Mouse (Mus musculus) heart, embryonic 13.5 days (tissue): ENCODE data around the gene Tdrd1. TPM values are rescaled to one million over a fixed set of nuclear protein-coding genes. Genes with fewer than 3 reads are reported as not detected.

Experiments used
- ATAC-seq: fragments of 200-750 bp; cut with Nextera tagmentation; 2 replicates; pipeline ENCODE4 v1.8.0; 2017; ENCODE audit warnings: moderate TSS enrichment; ENCODE audit not compliant: insufficient number of reproducible peaks, low FRiP score, low TSS enrichment; ENCODE audit errors: extremely low read depth
- H3K27ac ChIP-seq: fragments of 300-500 bp; sonication (generic); replicated peaks from 2 replicates; pipeline ENCODE4 v1.5.1; 2015; ENCODE audit warnings: moderate library complexity, mild to moderate bottlenecking, inconsistent platforms
- H3K27me3 ChIP-seq: fragments of 300-500 bp; sonication (generic); replicated peaks from 2 replicates; pipeline ENCODE4 v1.6.1; 2015; ENCODE audit warnings: mild to moderate bottlenecking, inconsistent platforms
- H3K36me3 ChIP-seq: fragments of 300-500 bp; sonication (generic); 2 replicates; pipeline ENCODE4 v1.6.1; 2015; ENCODE audit warnings: mild to moderate bottlenecking, inconsistent platforms
- H3K4me1 ChIP-seq: fragments of 300-500 bp; sonication (generic); 2 replicates; pipeline ENCODE4 v1.6.1; 2015; ENCODE audit warnings: inconsistent platforms
- H3K4me2 ChIP-seq: fragments of 300-500 bp; sonication (generic); 2 replicates; pipeline ENCODE4 v1.6.1; 2015; ENCODE audit warnings: inconsistent platforms, mild to moderate bottlenecking, moderate library complexity
- H3K4me3 ChIP-seq: fragments of 300-500 bp; sonication (generic); 2 replicates; pipeline ENCODE4 v1.5.1; 2015; ENCODE audit warnings: moderate library complexity, mild to moderate bottlenecking, inconsistent platforms
- H3K9ac ChIP-seq: fragments of 300-500 bp; sonication (generic); 2 replicates; pipeline ENCODE4 v1.6.1; 2015; ENCODE audit warnings: inconsistent platforms, mild to moderate bottlenecking, moderate library complexity
- H3K9me3 ChIP-seq: fragments of 300-500 bp; sonication (generic); 2 replicates; pipeline ENCODE4 v1.6.1; 2016; ENCODE audit warnings: inconsistent platforms
- WGBS: fragments of 180-500 bp; shearing (Covaris S2); methylation state at CpG from one replicate; pipeline ENCODE4 v1.1.7; 2015; ENCODE audit warnings: mixed read lengths; 5-methylcytosine and 5-hydroxymethylcytosine counted together
- polyA plus RNA-seq: library from polyadenylated mRNA; unstranded; fragments of >200 nt; fragmentation: Nextera tagmentation; extraction: Ambion mirVana; gene quantifications from 2 replicates; pipeline ENCODE4 v1.2.1, GENCODE M21; 2015

Gene Tdrd1
- polyA plus RNA-seq, 1 experiment from 2014 or later, result 0.75 TPM

GRCm38 (mm10) chr19:56888654-56889053 is 62.6 kb downstream of the Tdrd1 start:
- Histone ChIP-seq H3K27ac (no peak overlapping the region), H3K4me3 (no peak overlapping the region), H3K9me3 (no peaks in the 10 kb centered on the region), H3K36me3 (no peaks in the 10 kb centered on the region), H3K9ac (no peak overlapping the region), H3K27me3 (no peaks in the 10 kb centered on the region), H3K4me2 (no peak overlapping the region), H3K4me1 (peaks cover 8% of the 10 kb centered on the region)
- 46% methylated on average over 5 of the region's 5 CpGs for WGBS
- no peak for ATAC-seq

GRCm38 (mm10) chr19:56891438-56891837 is 65.4 kb downstream of the Tdrd1 start:
- Histone ChIP-seq H3K27ac (no peak overlapping the region), H3K9me3 (no peaks in the 10 kb centered on the region), H3K27me3 (no peaks in the 10 kb centered on the region), H3K4me3 (no peak overlapping the region), H3K4me2 (no peak overlapping the region), H3K36me3 (no peaks in the 10 kb centered on the region), H3K4me1 (peaks cover 6% of the 10 kb centered on the region), H3K9ac (no peak overlapping the region)
- WGBS, result 55% methylated on average over 2 of the region's 2 CpGs
- no peak for ATAC-seq

GRCm38 (mm10) chr19:56892586-56892985 is 66.6 kb downstream of the Tdrd1 start:
- no peak for ATAC-seq
- Histone ChIP-seq H3K27ac (no peak overlapping the region), H3K36me3 (no peaks in the 10 kb centered on the region), H3K27me3 (no peaks in the 10 kb centered on the region; the same call in 1 of the 2 replicates), H3K9me3 (no peaks in the 10 kb centered on the region), H3K4me2 (no peak overlapping the region), H3K4me3 (no peak overlapping the region), H3K4me1 (peaks cover 11% of the 10 kb centered on the region), H3K9ac (no peak overlapping the region)
- WGBS, result 82% methylated on average over 5 of the region's 5 CpGs

- H3K9me3 ChIP-seq, result no peaks in the 10 kb centered on the region
- no peak overlapping the region for H3K9ac ChIP-seq
- ATAC-seq, result no peak
- H3K36me3 ChIP-seq, result no peaks in the 10 kb centered on the region
- H3K4me3 ChIP-seq, result no peak overlapping the region
- H3K27ac ChIP-seq, result no peak overlapping the region
- H3K4me2 ChIP-seq, result no peak overlapping the region
- H3K4me1 ChIP-seq, result peaks cover 11% of the 10 kb centered on the region
- 67% methylated on average over 5 of the region's 5 CpGs for WGBS
- H3K27me3 ChIP-seq, result no peaks in the 10 kb centered on the region; the same call in none of the 2 replicates
Measured at GRCm38 (mm10) chr19:56893326-56893725, 67.3 kb downstream of the Tdrd1 start.

- Histone ChIP-seq H3K4me2 (no peak overlapping the region), H3K4me1 (peaks cover 8% of the 10 kb centered on the region), H3K4me3 (no peak overlapping the region), H3K27me3 (no peaks in the 10 kb centered on the region; the same call in none of the 2 replicates), H3K9me3 (no peaks in the 10 kb centered on the region), H3K36me3 (no peaks in the 10 kb centered on the region), H3K9ac (no peak overlapping the region), H3K27ac (no peak overlapping the region)
- WGBS, result 79% methylated on average over 16 of the region's 16 CpGs
- ATAC-seq, result no peak
Measured at GRCm38 (mm10) chr19:56897654-56898053, 71.6 kb downstream of the Tdrd1 start.

GRCm38 (mm10) chr19:56904095-56904494 is 78.1 kb downstream of the Tdrd1 start:
- no peak overlapping the region for H3K4me2 ChIP-seq
- H3K27me3 ChIP-seq, result 0 out of 2 replicates have a peak, but pooled peaks cover 10% of the 10 kb centered on the region
- no peaks in the 10 kb centered on the region for H3K36me3 ChIP-seq
- no peak for ATAC-seq
- whole genome bisulfite sequencing, result 62% methylated on average over 3 of the region's 3 CpGs
- H3K9me3 ChIP-seq, result no peaks in the 10 kb centered on the region
- no peak overlapping the region for H3K27ac ChIP-seq
- H3K4me3 ChIP-seq, result no peak overlapping the region
- no peak overlapping the region for H3K9ac ChIP-seq
- peaks cover 7% of the 10 kb centered on the region for H3K4me1 ChIP-seq

- Histone ChIP-seq H3K27ac (no peak overlapping the region), H3K4me1 (peaks cover 7% of the 10 kb centered on the region), H3K36me3 (no peaks in the 10 kb centered on the region), H3K9ac (no peak overlapping the region), H3K27me3 (0 out of 2 replicates have a peak, but pooled peaks cover 10% of the 10 kb centered on the region), H3K4me3 (no peak overlapping the region), H3K9me3 (no peaks in the 10 kb centered on the region), H3K4me2 (no peak overlapping the region)
- ATAC-seq, result no peak
- WGBS, result 79% methylated on average over 7 of the region's 7 CpGs
Measured at GRCm38 (mm10) chr19:56905395-56905794, 79.4 kb downstream of the Tdrd1 start.

- peaks cover 7% of the 10 kb centered on the region for H3K4me1 ChIP-seq
- no peak overlapping the region for H3K27ac ChIP-seq
- no peaks in the 10 kb centered on the region for H3K9me3 ChIP-seq
- 0 out of 2 replicates have a peak overlapping the region, but pooled peaks have one; percentile 9 for H3K9ac ChIP-seq
- 0 out of 2 replicates have a peak, but pooled peaks cover 12% of the 10 kb centered on the region for H3K27me3 ChIP-seq
- ATAC-seq, result no peak
- no peak overlapping the region for H3K4me2 ChIP-seq
- 46% methylated on average over 3 of the region's 3 CpGs for WGBS
- no peak overlapping the region for H3K4me3 ChIP-seq
- H3K36me3 ChIP-seq, result no peaks in the 10 kb centered on the region
Measured at GRCm38 (mm10) chr19:56907850-56908249, 81.8 kb downstream of the Tdrd1 start.

- Histone ChIP-seq H3K4me1 (peaks cover 7% of the 10 kb centered on the region), H3K36me3 (no peaks in the 10 kb centered on the region), H3K4me3 (no peak overlapping the region), H3K9me3 (no peaks in the 10 kb centered on the region), H3K4me2 (no peak overlapping the region), H3K27me3 (0 out of 2 replicates have a peak, but pooled peaks cover 12% of the 10 kb centered on the region), H3K27ac (no peak overlapping the region), H3K9ac (no peak overlapping the region)
- WGBS, result 64% methylated on average over 17 of the region's 17 CpGs
- no peak for ATAC-seq
Measured at GRCm38 (mm10) chr19:56908472-56909270, 82.7 kb downstream of the Tdrd1 start.

GRCm38 (mm10) chr19:56910561-56910960 is 84.6 kb downstream of the Tdrd1 start:
- H3K4me1 ChIP-seq, result peaks cover 7% of the 10 kb centered on the region
- no peak overlapping the region for H3K9ac ChIP-seq
- H3K9me3 ChIP-seq, result peaks cover 5% of the 10 kb centered on the region; the same call in 1 of the 2 replicates
- 0 out of 2 replicates have a peak, but pooled peaks cover 7% of the 10 kb centered on the region for H3K27me3 ChIP-seq
- H3K4me2 ChIP-seq, result no peak overlapping the region
- H3K4me3 ChIP-seq, result no peak overlapping the region
- no peak overlapping the region for H3K27ac ChIP-seq
- 52% methylated on average over 11 of the region's 11 CpGs for WGBS
- ATAC-seq, result no peak
- H3K36me3 ChIP-seq, result no peaks in the 10 kb centered on the region

GRCm38 (mm10) chr19:56913761-56914160 is 87.8 kb downstream of the Tdrd1 start:
- ATAC-seq, result no peak
- Histone ChIP-seq H3K36me3 (no peaks in the 10 kb centered on the region), H3K4me2 (no peak overlapping the region), H3K9ac (no peak overlapping the region), H3K27ac (no peak overlapping the region), H3K4me3 (no peak overlapping the region), H3K9me3 (peaks cover 5% of the 10 kb centered on the region; the same call in 1 of the 2 replicates), H3K27me3 (peaks cover 10% of the 10 kb centered on the region; the same call in 1 of the 2 replicates), H3K4me1 (no peaks in the 10 kb centered on the region)
- WGBS, result 78% methylated on average over 4 of the region's 4 CpGs
